Mouse (Mus musculus): ENCODE measurements around the gene Cdk20.

DNA sequence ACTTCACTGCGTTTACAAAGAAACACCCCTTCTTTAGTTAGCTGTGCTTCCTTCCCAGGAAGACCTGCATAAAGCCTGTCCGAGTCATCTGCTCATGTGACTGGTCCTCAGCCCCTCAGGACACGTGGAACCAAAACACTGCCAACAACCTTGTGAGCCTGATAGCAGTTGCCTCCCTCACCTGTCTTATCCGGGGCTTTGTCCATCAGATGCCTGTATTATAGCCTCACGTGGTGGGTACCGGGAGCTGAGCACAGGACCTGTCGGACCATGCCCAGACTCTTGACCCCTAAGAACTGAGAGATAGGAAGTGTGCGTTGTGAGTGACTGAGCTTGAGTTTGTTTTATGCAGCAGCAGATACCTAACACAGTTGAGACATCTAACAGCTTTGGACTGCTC lies 35.1 kb upstream of the Cdk20 start:
- TF ChIP-seq MAFK (IDR thresholded peaks at IDR 0.05; ENCODE audit: insufficient read depth, low read depth, low read length) (no peak), ZNF384 (IDR thresholded peaks at IDR 0.05; ENCODE audit: low read depth, low read length) (no peak), ZC3H11A (IDR thresholded peaks at IDR 0.05; ENCODE audit: borderline replicate concordance, low read depth, low read length) (no peak), HCFC1 (IDR thresholded peaks at IDR 0.05; ENCODE audit: borderline replicate concordance, insufficient read depth, low read length) (no peak), CHD2 (IDR thresholded peaks at IDR 0.05; ENCODE audit: low read depth, low read length) (no peak)

All from ES-E14 (cell line).